Mouse (Mus musculus) bone marrow macrophage, adult 2 months (primary cell): Measurements from ENCODE around the gene Gm11562. TPM values are rescaled to one million over a fixed set of nuclear protein-coding genes. Genes with fewer than 3 reads are reported as not detected.
"Not testable (repeated sequence)": the region's sequence is repeated elsewhere in the genome, so short reads cannot be mapped to it uniquely, and the experiment has no call there.

Experiments
- H3K27ac ChIP-seq: 2 replicates; pipeline ENCODE4 v1.5.1; 2012; ENCODE audit warnings: low read depth, low read length; ENCODE audit not compliant: insufficient read depth
- H3K4me1 ChIP-seq: 2 replicates; pipeline ENCODE4 v1.6.1; 2012; ENCODE audit warnings: low read length; ENCODE audit not compliant: control insufficient read depth, insufficient read depth
- H3K4me3 ChIP-seq: 2 replicates; pipeline ENCODE4 v1.5.1; 2012; ENCODE audit warnings: mild to moderate bottlenecking, low read length, moderate library complexity; ENCODE audit not compliant: insufficient read depth
- CTCF ChIP-seq: IDR thresholded peaks from 2 replicates; pipeline ENCODE4 v1.5.1; 2012; ENCODE audit warnings: low read depth, mild to moderate bottlenecking, low read length, moderate library complexity
- POLR2A ChIP-seq: IDR thresholded peaks from 2 replicates; pipeline ENCODE4 v1.6.1; 2012; ENCODE audit warnings: mild to moderate bottlenecking, low read depth, low read length, borderline replicate concordance
- polyA plus RNA-seq: library from polyadenylated mRNA; stranded (reverse); fragments of >200 nt; gene quantifications from 2 replicates; pipeline ENCODE4 v1.2.4, GENCODE M21; 2012; ENCODE audit not compliant: missing spikeins, insufficient read depth, insufficient read length

Gm11562 gene
- polyA plus RNA-seq, 1 experiment: not detected

DNA sequence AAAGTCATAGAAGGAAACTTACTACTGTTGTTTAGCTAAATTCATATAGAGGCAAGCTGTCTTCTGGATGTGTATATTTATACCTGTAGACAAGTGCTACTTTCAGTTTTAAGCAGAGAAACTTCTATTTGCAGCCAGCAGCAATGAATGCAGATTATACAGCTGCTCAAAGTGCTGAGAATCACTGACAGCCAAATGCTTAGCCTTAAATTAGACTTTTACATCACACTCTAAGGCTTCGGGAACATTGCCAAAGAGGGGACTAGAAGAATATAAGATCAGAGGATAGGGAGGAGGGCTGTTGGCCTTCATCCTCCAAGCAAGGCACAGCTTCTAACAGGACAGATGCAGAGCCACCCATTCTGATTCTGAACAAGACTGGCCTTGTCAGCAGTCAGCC lies 16.9 kb upstream of the Gm11562 start:
- no peak for TF ChIP-seq POLR2A
- TF ChIP-seq CTCF: no peak
- Histone ChIP-seq H3K4me1 (no peaks in the 10 kb centered on the region), H3K4me3 (no peak overlapping the region), H3K27ac (no peak overlapping the region)

DNA sequence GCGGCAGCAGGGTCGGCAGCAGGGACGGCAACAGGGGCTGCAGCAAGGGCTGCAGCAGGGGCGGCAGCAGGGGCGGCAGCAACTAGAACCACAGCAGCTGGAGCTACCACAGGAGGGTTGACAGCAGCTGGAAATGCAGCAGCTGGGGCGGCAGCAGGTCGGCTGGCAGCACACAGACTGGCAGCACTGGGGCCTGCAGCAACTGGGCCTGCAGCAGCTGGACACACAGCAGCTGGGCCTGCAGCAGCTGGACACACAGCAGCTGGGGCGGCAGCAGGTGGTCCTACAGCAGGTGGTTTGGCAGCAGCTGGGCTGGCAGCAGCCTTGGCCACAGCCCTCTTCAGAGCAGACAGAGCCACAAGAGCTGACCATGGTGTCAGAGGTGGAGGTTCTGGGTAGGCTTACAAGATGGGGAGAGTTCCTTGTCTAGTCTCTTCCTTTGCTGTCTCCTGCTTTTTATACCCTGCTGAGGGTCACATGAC lies 14.5 kb upstream of the Gm11562 start, which contains the start of gene Krtap4-2:
TSS of gene Krtap4-2 (minus strand) at position 432 of the 482 bp plus-strand sequence.
- H3K4me1 ChIP-seq: no peaks in the 10 kb centered on the region
- TF ChIP-seq POLR2A: no peak
- no peak for TF ChIP-seq CTCF
- no peak within 1 kb of the TSS for H3K27ac ChIP-seq
- H3K4me3 ChIP-seq: no peak within 1 kb of the TSS

DNA sequence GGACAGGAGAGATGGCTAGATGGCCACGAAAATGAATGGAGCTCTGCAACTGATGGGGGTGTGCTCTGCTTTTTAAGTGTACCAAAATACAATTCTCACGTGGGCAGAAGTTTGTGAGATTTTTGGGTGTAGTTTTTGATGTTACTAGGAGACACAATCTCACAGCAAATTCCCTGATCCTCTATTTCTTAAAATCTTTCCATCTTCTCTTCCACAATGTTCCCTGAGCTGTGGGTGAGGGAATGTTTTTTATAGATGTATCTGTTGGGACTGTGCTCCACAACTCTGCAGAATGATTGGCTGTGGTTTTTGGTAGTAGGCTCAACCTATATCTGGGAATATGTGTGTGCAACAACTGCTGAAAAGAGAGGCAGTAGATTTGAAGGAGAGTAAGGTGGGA lies 13.1 kb upstream of the Gm11562 start:
- TF ChIP-seq POLR2A (no peak), CTCF (no peak)
- no peak overlapping the region for H3K27ac ChIP-seq
- no peak overlapping the region for H3K4me3 ChIP-seq
- H3K4me1 ChIP-seq: no peaks in the 10 kb centered on the region

DNA sequence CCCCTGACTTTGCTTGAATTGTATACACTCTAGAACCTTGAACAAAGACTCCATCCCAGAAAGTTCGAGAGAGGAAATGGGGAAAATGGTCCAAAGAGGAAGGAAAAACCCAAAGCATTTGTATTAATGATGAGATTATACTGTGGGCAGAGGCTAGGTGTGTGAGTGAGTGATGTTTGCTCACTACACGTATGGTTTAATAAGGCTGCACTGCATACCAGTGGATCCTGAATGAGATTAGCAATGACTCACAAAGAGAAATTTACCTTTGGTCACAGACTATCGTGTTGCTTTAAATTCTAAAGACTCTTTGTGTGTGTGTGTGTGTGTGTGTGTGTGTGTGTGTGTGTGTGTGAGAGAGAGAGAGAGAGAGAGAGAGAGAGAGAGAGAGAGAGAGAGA lies 10.7 kb upstream of the Gm11562 start:
- Histone ChIP-seq H3K4me3 (no peak overlapping the region), H3K27ac (no peak overlapping the region), H3K4me1 (no peaks in the 10 kb centered on the region)
- no peak for TF ChIP-seq CTCF
- no peak for TF ChIP-seq POLR2A

DNA sequence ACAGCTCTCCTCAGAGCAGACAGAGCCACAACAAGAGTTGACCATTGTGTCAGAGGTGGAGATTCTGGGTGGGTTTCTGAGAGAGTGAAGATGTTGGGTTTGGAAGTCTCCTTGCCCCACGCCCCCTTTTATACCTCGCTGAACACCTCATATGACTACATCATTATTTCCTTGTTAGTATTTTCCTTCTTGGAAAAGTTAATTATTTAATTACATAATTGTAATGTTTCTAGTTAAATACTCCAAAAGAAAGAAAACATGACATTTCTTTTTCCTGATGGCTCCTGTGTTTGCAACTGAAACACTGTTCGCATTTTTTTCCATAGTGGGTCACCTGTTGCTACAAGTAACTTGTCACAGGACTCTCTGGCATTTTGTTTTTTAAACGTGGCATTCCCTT lies 7.9 kb upstream of the Gm11562 start, which contains the start of gene Krtap4-1:
TSS of gene Krtap4-1 (minus strand) at position 101 of the 400 bp plus-strand sequence.
- Histone ChIP-seq H3K4me3 (no peak within 1 kb of the TSS), H3K4me1 (no peaks in the 10 kb centered on the region), H3K27ac (no peak within 1 kb of the TSS)
- TF ChIP-seq POLR2A: no peak
- no peak for TF ChIP-seq CTCF

DNA sequence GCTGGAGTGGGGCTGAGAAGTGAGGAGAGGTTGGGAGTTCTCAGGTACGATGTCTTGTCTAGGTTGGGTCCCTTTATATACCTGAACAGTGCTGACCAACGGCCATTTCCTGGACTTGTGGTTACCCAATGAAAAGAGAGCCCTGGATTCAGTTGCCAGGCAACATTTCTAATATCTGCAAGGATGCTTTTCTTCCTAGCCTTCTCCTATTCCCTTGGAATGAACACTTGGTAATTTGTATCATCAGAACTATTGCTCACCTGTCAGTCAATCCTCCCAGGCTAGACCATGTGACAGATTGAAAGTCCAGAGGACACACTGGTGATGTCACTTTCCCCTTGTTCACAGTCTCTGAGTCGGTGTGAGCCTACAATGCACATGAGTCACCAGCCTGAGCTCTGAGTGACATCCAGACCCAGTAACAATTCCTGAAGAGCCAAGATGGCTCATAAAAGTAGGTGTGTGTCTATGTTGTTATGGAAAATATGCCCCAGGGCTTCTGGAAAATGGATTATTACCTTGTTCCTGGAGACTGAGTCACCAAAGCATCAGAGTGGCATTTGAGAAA lies 5.4 kb downstream of the Gm11562 start, which contains the start of gene Krtap2-4:
TSS of gene Krtap2-4 (minus strand) at position 51 of the 568 bp plus-strand sequence.
- H3K27ac ChIP-seq: no peak within 1 kb of the TSS
- H3K4me1 ChIP-seq: no peaks in the 10 kb centered on the region
- TF ChIP-seq POLR2A (no peak), CTCF (no peak)
- no peak within 1 kb of the TSS for H3K4me3 ChIP-seq

DNA sequence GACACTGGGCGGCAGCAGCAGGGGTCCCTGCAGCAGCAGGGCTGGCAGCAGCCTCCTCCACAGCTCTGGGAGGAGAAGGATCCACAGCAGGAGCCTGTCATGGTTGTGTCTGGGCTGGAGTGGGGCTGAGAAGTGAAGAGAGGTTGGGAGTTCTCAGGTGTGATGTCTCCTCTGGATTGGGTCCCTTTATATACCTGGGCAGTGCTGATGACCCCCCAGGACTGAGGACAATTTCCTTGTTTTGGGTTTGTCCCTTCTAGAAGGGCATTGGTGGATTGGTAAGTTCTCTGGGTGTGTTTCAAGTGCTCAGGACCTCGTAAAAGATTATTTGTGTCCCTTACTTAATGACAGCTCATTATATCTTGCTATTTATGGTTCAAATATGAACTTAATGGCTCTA lies 10.1 kb downstream of the Gm11562 start, which contains the start of gene Gm11937:
TSS of gene Gm11937 (minus strand) at position 101 of the 400 bp plus-strand sequence.
- not testable (repeated sequence) for H3K4me3 ChIP-seq, H3K4me1 ChIP-seq, H3K27ac ChIP-seq

DNA sequence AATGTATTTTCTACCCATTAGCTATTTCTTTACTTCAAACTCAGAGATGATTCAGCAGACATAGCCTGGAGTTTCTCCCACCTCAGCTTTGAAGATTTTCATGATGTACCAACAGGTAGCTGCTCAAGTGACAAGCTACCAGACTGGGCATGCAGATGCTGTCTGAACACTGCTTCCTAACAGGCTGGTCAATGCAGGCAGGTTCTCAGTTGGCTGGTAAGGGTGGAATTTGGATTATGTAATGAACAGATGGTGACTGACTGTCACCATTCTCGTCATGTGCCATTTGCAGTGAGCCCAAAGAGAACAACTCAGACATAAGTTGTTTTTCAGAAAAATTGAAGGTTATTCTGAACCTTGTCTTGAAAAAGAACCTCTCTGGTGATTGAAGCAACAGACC lies 11.1 kb downstream of the Gm11562 start:
- Histone ChIP-seq H3K4me1 (no peaks in the 10 kb centered on the region), H3K27ac (no peak overlapping the region), H3K4me3 (no peak overlapping the region)
- TF ChIP-seq POLR2A (no peak), CTCF (no peak)

DNA sequence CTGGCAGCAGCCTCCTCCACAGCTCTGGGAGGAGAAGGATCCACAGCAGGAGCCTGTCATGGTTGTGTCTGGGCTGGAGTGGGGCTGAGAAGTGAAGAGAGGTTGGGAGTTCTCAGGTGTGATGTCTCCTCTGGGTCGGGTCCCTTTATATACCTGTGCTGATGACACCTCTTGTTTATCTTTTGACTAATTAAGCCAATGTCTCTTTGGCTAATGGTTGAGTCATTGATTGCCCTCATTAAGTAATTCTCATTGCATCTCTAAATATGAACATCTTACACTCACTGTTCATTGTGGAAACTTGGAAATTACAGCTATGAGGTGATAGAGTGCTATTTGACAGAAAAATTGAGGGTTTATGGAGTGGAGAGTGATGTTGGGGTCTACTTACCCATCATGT lies 17.0 kb downstream of the Gm11562 start, which contains the start of gene Gm11938:
TSS of gene Gm11938 (minus strand) at position 101 of the 400 bp plus-strand sequence.
- not testable (repeated sequence) for H3K4me3 ChIP-seq, H3K4me1 ChIP-seq, H3K27ac ChIP-seq

DNA sequence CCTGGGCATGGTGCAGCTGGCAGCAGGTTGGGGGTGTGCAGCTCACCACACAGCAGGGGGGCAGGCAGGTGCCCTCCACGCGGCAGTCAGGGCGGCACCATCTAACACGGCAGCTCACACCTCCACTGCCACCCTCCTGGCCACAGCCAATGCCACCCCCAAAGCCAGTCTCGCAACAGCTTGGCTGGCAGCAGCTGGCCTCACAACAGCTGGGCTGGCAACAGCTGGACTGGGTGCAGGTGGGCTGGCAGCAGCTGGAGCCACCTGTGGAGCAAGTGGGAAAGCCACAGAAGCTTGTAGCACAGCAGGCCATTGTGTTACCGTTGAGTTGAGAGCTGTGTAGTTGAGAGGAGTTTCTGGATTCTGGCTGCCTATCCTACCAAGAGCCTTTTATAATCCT lies 22.5 kb downstream of the Gm11562 start, which contains the start of gene Krtap9-3:
TSS of gene Krtap9-3 (minus strand) at position 364 of the 400 bp plus-strand sequence.
- H3K27ac ChIP-seq, H3K4me1 ChIP-seq, H3K4me3 ChIP-seq: not testable (repeated sequence)

DNA sequence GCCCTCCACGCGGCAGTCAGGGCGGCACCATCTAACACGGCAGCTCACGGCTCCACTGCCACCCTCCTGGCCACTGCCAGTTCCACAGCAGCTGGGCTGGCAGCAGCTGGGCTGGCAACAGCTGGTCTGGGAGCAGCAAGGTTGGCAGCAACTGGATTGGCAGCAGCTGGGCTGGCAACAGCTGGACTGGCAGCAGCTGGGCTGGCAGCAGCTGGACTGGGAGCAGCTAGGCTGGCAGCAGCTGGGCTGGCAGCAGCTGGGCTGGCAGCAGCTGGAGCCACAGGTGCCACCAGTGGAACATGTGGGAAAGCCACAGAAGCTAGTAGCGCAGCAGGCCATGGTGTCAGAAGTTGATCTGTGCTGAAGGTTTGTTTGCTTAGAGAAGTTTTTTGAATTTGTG lies 29.3 kb downstream of the Gm11562 start, which contains the start of gene Krtap1-3:
TSS of gene Krtap1-3 (minus strand) at position 359 of the 400 bp plus-strand sequence.
- H3K27ac ChIP-seq: no peak within 1 kb of the TSS
- H3K4me3 ChIP-seq: no peak within 1 kb of the TSS
- H3K4me1 ChIP-seq: no peaks in the 10 kb centered on the region
- TF ChIP-seq POLR2A (no peak), CTCF (no peak)
